Mouse (Mus musculus) splenic B cell, adult 2 months (primary cell): ENCODE measurements at regions not wholly inside any gene's neighbourhood (a gene's known extent, or its start where the extent isn't known, plus 50 kb on each side); places are given as distances from the start of the nearest gene placed in this dataset.

Experiments used
- DNase-seq: peaks from one replicate; pipeline ENCODE4 v3.0.0-alpha.2; 2011; ENCODE audit warnings: low read depth, low spot score
- H3K27me3 ChIP-seq: 2 replicates; pipeline ENCODE4 v1.6.1; 2012; ENCODE audit warnings: mild to moderate bottlenecking, low read length, moderate library complexity, mixed read lengths; ENCODE audit not compliant: control insufficient read depth, poor library complexity, insufficient read depth, severe bottlenecking
- H3K36me3 ChIP-seq: 2 replicates; pipeline ENCODE4 v1.6.1; 2012; ENCODE audit warnings: mild to moderate bottlenecking, low read length, moderate library complexity, mixed read lengths; ENCODE audit not compliant: control insufficient read depth, poor library complexity, insufficient read depth, severe bottlenecking

GRCm38 (mm10) chr8:77828079-77828478 is 103.8 kb upstream of the Ednra start:
- no peaks in the 10 kb centered on the region for H3K27me3 ChIP-seq
- no peak for DNase-seq
- H3K36me3 ChIP-seq = no peaks in the 10 kb centered on the region

- H3K27me3 ChIP-seq = no peaks in the 10 kb centered on the region
- H3K36me3 ChIP-seq = no peaks in the 10 kb centered on the region
- DNase-seq = no peak
Measured at GRCm38 (mm10) chr8:77829126-77829748, 105.0 kb upstream of the Ednra start.

DNA sequence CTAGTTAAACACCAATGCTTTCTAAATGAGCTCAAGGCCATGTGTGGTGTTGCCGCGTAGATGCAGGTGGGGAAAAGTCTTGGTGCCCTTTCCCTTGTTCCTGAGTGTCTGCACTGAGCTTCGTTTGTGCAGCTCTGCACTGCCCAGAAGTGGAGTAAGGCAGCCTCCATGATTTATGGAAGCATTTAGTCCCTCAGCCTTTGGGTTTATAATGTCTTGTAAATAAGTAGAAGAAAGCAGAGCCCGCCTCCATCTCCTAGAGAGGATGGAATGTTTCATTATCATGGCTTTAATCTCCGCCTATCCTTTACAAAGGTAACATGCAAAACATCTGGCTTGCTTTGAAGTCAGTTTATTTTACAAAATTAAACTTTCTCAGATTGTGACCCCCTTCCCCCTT is 105.5 kb upstream of the Ednra start:
- no peak for DNase-seq
- no peaks in the 10 kb centered on the region for H3K36me3 ChIP-seq
- no peaks in the 10 kb centered on the region for H3K27me3 ChIP-seq

- Histone ChIP-seq H3K36me3 (no peaks in the 10 kb centered on the region), H3K27me3 (no peaks in the 10 kb centered on the region)
- no peak for DNase-seq
Measured at GRCm38 (mm10) chr8:77834283-77834682, 110.0 kb upstream of the Ednra start.

- Histone ChIP-seq H3K36me3 (no peaks in the 10 kb centered on the region), H3K27me3 (no peaks in the 10 kb centered on the region)
- no peak for DNase-seq
Measured at GRCm38 (mm10) chr8:77836902-77837489, 112.7 kb upstream of the Ednra start.

GRCm38 (mm10) chr8:77842392-77843139 is 118.3 kb upstream of the Ednra start:
- DNase-seq = no peak
- Histone ChIP-seq H3K27me3 (no peaks in the 10 kb centered on the region), H3K36me3 (no peaks in the 10 kb centered on the region)

DNA sequence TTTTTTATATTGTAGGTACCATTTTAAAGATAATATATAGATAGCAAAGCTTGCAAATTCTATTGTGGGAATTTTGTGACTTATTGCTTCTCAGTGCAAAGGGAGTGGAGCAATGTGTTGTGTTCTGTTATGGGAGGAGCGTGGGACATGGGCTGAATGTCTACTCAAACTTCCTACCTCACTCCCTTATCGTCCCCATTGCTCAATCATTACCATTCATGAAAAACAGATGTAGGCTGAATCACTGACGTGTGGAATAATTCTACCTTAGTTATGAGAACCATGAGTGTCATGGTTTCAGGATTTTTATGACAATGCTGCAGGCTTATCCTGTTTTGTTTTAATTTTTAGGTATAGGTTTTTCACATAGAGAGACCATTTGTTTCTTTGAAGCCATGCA is 119.0 kb upstream of the Ednra start:
- H3K27me3 ChIP-seq = no peaks in the 10 kb centered on the region
- DNase-seq = no peak
- no peaks in the 10 kb centered on the region for H3K36me3 ChIP-seq

DNA sequence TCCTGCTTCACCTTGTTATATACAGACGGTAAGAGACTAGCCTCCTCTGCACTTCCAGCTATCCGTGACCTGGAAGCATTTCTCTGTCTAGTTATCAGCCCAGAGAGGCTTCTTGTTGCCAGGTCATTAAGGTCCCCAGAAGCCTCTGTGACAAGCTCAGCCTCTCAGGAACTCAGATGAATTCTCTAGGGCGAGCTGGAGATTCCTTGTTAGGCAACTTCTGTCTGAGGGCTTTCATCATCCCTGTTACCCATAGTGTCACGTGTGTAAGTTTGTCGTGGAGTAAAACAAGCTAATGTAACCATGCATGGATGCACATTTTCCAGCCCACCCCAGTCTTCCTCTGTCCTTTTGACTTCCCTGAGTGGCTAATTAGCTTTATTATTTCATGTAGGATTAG is 126.3 kb upstream of the Ednra start:
- no peaks in the 10 kb centered on the region for H3K27me3 ChIP-seq
- no peaks in the 10 kb centered on the region for H3K36me3 ChIP-seq
- DNase-seq = no peak

DNA sequence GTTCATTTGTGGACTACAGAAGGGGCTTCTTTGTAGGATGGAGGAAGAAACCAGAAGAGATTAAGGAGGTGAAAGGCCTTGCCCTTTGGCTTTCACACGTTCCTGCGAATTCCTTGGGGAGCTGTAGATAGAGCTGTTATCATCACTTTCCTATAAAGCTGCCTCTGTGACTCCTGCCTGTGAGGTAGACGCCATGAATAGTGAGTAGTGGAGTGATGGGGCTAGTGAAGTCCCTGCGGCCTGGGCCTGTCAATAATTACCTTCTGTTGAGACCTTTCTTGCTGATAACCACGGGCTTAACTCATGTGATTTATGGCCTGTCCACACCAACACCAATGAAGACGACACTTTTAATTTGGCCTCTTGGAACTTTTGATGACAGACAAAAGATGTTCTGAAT is 146.0 kb upstream of the Ednra start:
- Histone ChIP-seq H3K27me3 (no peaks in the 10 kb centered on the region), H3K36me3 (no peaks in the 10 kb centered on the region)
- no peak for DNase-seq

- DNase-seq = no peak
- H3K27me3 ChIP-seq = no peaks in the 10 kb centered on the region
- H3K36me3 ChIP-seq = no peaks in the 10 kb centered on the region
Measured at GRCm38 (mm10) chr8:77872771-77873170, 148.5 kb upstream of the Ednra start.

DNA sequence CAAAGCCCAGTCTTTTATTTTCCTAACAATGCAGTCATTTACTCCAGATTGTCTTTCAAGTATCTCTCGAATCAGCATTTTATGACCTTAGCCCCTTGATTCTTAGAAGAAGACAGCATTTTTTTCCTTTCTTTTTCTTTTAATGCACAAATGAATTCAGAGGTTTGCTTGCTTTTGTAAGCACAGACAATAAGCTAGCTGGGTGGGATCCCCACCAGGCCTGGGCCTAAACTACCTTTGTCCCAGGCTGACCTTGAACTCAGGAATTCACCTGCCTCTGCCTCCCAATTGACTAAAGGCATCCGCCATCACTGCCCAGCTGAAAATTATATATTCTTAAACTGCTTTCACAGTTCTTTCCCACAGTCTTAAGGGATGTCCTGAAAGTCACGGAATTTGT is 195.5 kb upstream of the Ednra start:
- DNase-seq = no peak
- H3K27me3 ChIP-seq = no peaks in the 10 kb centered on the region
- H3K36me3 ChIP-seq = no peaks in the 10 kb centered on the region

DNA sequence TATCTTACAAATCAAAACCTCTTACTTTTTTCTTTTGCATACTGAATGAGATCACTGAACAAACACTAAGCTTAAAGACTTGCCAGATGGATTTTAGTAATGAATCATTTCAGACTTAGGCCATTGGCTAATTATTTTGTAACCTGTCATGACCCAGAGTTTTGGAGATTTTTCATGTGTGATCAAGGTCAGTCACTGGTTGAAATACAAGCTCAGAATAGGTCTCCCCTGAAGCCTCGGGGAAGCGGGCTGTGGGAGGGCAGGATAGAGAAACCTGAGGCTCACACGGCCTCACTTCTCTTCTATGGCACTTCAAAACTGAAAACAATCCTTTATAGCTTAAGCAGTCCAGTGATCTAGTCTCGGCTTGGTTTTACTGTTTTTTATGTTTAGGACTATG is 197.6 kb upstream of the Ednra start:
- Histone ChIP-seq H3K27me3 (no peaks in the 10 kb centered on the region), H3K36me3 (no peaks in the 10 kb centered on the region)
- DNase-seq = no peak

DNA sequence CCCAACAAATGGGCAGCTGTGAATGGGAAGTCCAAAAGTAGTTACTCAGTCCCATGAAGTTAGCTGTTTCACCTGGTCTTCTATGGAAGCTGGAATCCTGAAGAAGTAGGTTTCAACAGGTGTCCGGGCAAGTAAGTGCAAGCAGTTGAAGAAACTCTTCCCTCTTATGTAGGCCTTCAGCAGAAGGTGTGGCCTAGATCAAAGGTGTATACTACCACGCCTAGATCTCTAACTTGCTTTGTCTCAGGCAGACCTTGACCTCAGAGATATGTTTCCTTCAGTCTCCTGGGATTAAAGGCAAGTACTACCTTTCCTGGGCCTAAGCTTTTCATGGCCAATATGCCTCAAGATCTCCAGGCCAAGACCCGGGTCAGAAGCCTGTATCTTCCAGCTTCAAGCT is 223.4 kb upstream of the Ednra start:
- Histone ChIP-seq H3K36me3 (no peaks in the 10 kb centered on the region), H3K27me3 (no peaks in the 10 kb centered on the region)
- no peak for DNase-seq

- no peaks in the 10 kb centered on the region for H3K27me3 ChIP-seq
- H3K36me3 ChIP-seq = no peaks in the 10 kb centered on the region
- DNase-seq = no peak
Measured at GRCm38 (mm10) chr8:77949640-77950039, 225.4 kb upstream of the Ednra start.

- Histone ChIP-seq H3K27me3 (no peaks in the 10 kb centered on the region), H3K36me3 (no peaks in the 10 kb centered on the region)
- DNase-seq = no peak
Measured at GRCm38 (mm10) chr8:77958814-77959372, 234.6 kb upstream of the Ednra start.
